Comparison of ENCODE assay signal across 9 mouse cellular contexts in the genomic region with DNA sequence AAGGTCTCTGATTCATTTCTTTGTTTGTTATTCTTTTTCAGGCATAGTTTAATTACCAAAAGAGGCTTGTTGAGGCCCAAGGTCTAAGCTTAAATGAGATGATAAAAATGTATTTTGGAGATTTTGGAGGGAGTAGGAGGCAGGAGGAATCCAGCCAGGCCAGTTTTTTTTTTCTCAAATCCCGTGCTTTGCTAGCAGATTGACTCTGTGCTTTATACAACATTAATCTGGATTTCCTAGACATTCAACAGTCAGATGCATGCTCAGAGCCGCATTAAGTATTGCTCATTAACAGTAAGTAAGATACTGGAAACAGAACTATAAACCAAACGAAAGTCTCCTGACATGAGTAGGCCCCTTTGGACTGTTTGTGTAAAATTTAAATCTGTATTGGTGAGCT.
DNase-seq lines count a peak whose midpoint lies in the region; ATAC-seq lines count a peak whose summit lies in the region.
"Had no signal": no experiment of that assay in that cellular context is flagged by ENCODE, and none has a peak within 500 bp of the region (broad histone marks: within the 10 kb centered on the region; RNA-seq: fewer than 3 reads in every experiment).

No protein-coding gene starts in this region.

- intact Hi-C loops in heart, postnatal 14 days (cut with DNase I) = loop anchor here (5.0 to 10.0 kb wide), 4 partner anchors 368 to 979 kb away; no protein-coding TSS in a partner anchor

- peak overlapping the region; percentile 49; the same call in 1 of the 2 replicates for H3K27ac ChIP-seq in heart, embryonic 10.5 days
- peak overlapping the region; percentile 34; the same call in 1 of the 2 replicates for H3K27ac ChIP-seq in neural tube, embryonic 11.5 days (ENCODE audit: low read depth, low read length)
- H3K27ac ChIP-seq in limb, embryonic 11.5 days (replicated peaks; ENCODE audit: low read depth, low read length) = peak overlapping the region; percentile 64; the same call in 1 of the 2 replicates

- no peak for DNase-seq in heart, embryonic 10.5 days (ENCODE audit: low spot score)
- no peak for DNase-seq in heart, postnatal 14 days
- peak; percentile 14 for DNase-seq in neural tube, embryonic 11.5 days (ENCODE audit: low spot score)
- DNase-seq in neural tube, embryonic 10.5 days (ENCODE audit: extremely low spot score, low spot score) = no peak
- DNase-seq in limb, embryonic 11.5 days (ENCODE audit: low spot score) = no peak
- peak; percentile 5 for DNase-seq in retina, postnatal 7 days (ENCODE audit: low read depth, low spot score)
- DNase-seq in right cerebral cortex, postnatal 4 days = no peak
- DNase-seq in right cerebral cortex, postnatal 14 days = no peak

- H3K27me3 ChIP-seq in heart, embryonic 10.5 days (ENCODE audit: insufficient read depth, poor library complexity, severe bottlenecking) = no peaks in the 10 kb centered on the region
- H3K27me3 ChIP-seq in neural tube, embryonic 11.5 days (ENCODE audit: control insufficient read depth, insufficient read depth, low read length) = no peaks in the 10 kb centered on the region
- no peaks in the 10 kb centered on the region for H3K27me3 ChIP-seq in limb, embryonic 11.5 days (ENCODE audit: control insufficient read depth, insufficient read depth, low read length)
- H3K27me3 ChIP-seq: megakaryocyte, embryonic 14.5 days had no signal

- peaks cover 6% of the 10 kb centered on the region; the same call in 1 of the 2 replicates for H3K4me1 ChIP-seq in heart, embryonic 10.5 days
- peaks cover 9% of the 10 kb centered on the region for H3K4me1 ChIP-seq in neural tube, embryonic 11.5 days (ENCODE audit: control insufficient read depth, insufficient read depth, low read length)
- 0 out of 2 replicates have a peak, but pooled peaks cover 3% of the 10 kb centered on the region for H3K4me1 ChIP-seq in limb, embryonic 11.5 days (ENCODE audit: control insufficient read depth, insufficient read depth, low read length)
- H3K4me1 ChIP-seq: megakaryocyte, embryonic 14.5 days had no signal

- H3K36me3 ChIP-seq in heart, embryonic 10.5 days = no peaks in the 10 kb centered on the region
- H3K36me3 ChIP-seq in neural tube, embryonic 11.5 days (ENCODE audit: control insufficient read depth, insufficient read depth, low read length) = no peaks in the 10 kb centered on the region
- H3K36me3 ChIP-seq in limb, embryonic 11.5 days (ENCODE audit: control insufficient read depth, insufficient read depth, low read length) = no peaks in the 10 kb centered on the region

- WGBS in heart, embryonic 10.5 days = 59% methylated on average over 3 of the region's 3 CpGs
- WGBS in neural tube, embryonic 11.5 days = 50% methylated on average over 3 of the region's 3 CpGs
- 48% methylated on average over 3 of the region's 3 CpGs for WGBS in limb, embryonic 11.5 days

- H3K9ac ChIP-seq in neural tube, embryonic 11.5 days (ENCODE audit: low read length) = no peak overlapping the region; the same call in 1 of the 2 replicates
- H3K9ac ChIP-seq in limb, embryonic 11.5 days (ENCODE audit: low read length) = no peak overlapping the region

- H3K4me3 ChIP-seq in heart, embryonic 10.5 days = no peak overlapping the region
- H3K4me3 ChIP-seq in neural tube, embryonic 11.5 days (ENCODE audit: low read depth, low read length) = no peak overlapping the region
- H3K4me3 ChIP-seq in limb, embryonic 11.5 days (ENCODE audit: low read depth, low read length) = no peak overlapping the region
- H3K4me3 ChIP-seq: megakaryocyte, embryonic 14.5 days had no signal

- ATAC-seq in neural tube, embryonic 11.5 days (ENCODE audit: insufficient read depth, low FRiP score, low TSS enrichment) = no peak
- ATAC-seq in limb, embryonic 11.5 days (ENCODE audit: insufficient number of reproducible peaks, low FRiP score, low TSS enrichment, low read depth) = no peak

- H3K4me2 ChIP-seq in neural tube, embryonic 11.5 days (ENCODE audit: low read depth) = no peak overlapping the region
- H3K4me2 ChIP-seq in limb, embryonic 11.5 days (ENCODE audit: low read depth, severe bottlenecking) = no peak overlapping the region

- no peaks in the 10 kb centered on the region for H3K9me3 ChIP-seq in heart, embryonic 10.5 days
- H3K9me3 ChIP-seq in neural tube, embryonic 11.5 days (ENCODE audit: control insufficient read depth, low read length) = no peaks in the 10 kb centered on the region
- no peaks in the 10 kb centered on the region for H3K9me3 ChIP-seq in limb, embryonic 11.5 days (ENCODE audit: control insufficient read depth, low read length)
- H3K9me3 ChIP-seq: megakaryocyte, embryonic 14.5 days had no signal

Comparison
In these comparisons a context has a peak if more than half of its experiments do, and no peak if none do; other contexts are left out.
1. DNase-seq: peak in neural tube, embryonic 11.5 days (single experiment) and retina, postnatal 7 days (single experiment); none in heart, embryonic 10.5 days (single experiment), heart, postnatal 14 days (0 of 2), neural tube, embryonic 10.5 days (single experiment), limb, embryonic 11.5 days (single experiment), right cerebral cortex, postnatal 4 days (single experiment) and right cerebral cortex, postnatal 14 days (single experiment).
2. Peak in every context shown above with its lines, with median percentiles within 50 percentile points of each other: H3K27ac ChIP-seq.